Mouse (Mus musculus) brain, adult 2 months (tissue): ENCODE measurements at regions not wholly inside any gene's neighbourhood (a gene's known extent, or its start where the extent isn't known, plus 50 kb on each side); places are given as distances from the start of the nearest gene placed in this dataset.

Source experiments
- DNase-seq: peaks from one replicate; pipeline ENCODE4 v3.0.0; 2011; ENCODE audit warnings: low read depth, low spot score

- DNase-seq = no peak
Observed at GRCm38 (mm10) chr4:97381084-97381483, 198.1 kb upstream of the Gm10192 start.

GRCm38 (mm10) chr4:97377593-97378542 is 194.9 kb upstream of the Gm10192 start:
- DNase-seq = peak; percentile 16

- no peak for DNase-seq
Observed at GRCm38 (mm10) chr4:97360473-97360872, 177.5 kb upstream of the Gm10192 start.

- peak; percentile 23 for DNase-seq
Observed at GRCm38 (mm10) chr4:97357958-97358357, 175.0 kb upstream of the Gm10192 start.

GRCm38 (mm10) chr4:97346799-97347198 is 163.8 kb upstream of the Gm10192 start:
- DNase-seq = peak; percentile 50

GRCm38 (mm10) chr4:97344335-97344734 is 161.4 kb upstream of the Gm10192 start:
- DNase-seq = no peak

- no peak for DNase-seq
Observed at GRCm38 (mm10) chr4:97343378-97343777, 160.4 kb upstream of the Gm10192 start.
